Mouse (Mus musculus) lung, adult 2 months (tissue): ENCODE data around the gene Ppy. TPM values are rescaled to one million over a fixed set of nuclear protein-coding genes. Genes with fewer than 3 reads are reported as not detected.

Experiments
- DNase-seq: peaks from one replicate; pipeline ENCODE4 v3.0.0; 2022
- H3K4me1 ChIP-seq: fragments of 200-500 bp; 2 replicates; pipeline ENCODE4 v1.6.1; 2011; ENCODE audit warnings: low read length; ENCODE audit not compliant: control insufficient read depth, insufficient read depth
- H3K4me3 ChIP-seq: fragments of 200-500 bp; replicated peaks from 2 replicates; pipeline ENCODE3; 2011; ENCODE audit warnings: low read depth, mild to moderate bottlenecking, control low read depth, low read length; ENCODE audit errors: extremely low read depth
- CTCF ChIP-seq: fragments of 200-500 bp; IDR thresholded peaks from 2 replicates; pipeline ENCODE4 v1.5.1; 2011; ENCODE audit warnings: mild to moderate bottlenecking, low read length, control low read depth; ENCODE audit not compliant: insufficient read depth
- POLR2A ChIP-seq: fragments of 200-500 bp; IDR thresholded peaks from 2 replicates; pipeline ENCODE4 v1.6.1; 2011; ENCODE audit warnings: low read depth, mild to moderate bottlenecking, control low read depth, low read length, borderline replicate concordance; ENCODE audit errors: extremely low read depth
- WGBS: fragments of 180-500 bp; shearing (Covaris S2); methylation state at CpG from one replicate; pipeline ENCODE4 v1.1.7; 2018; 5-methylcytosine and 5-hydroxymethylcytosine counted together
- polyA plus RNA-seq: library from polyadenylated mRNA; depleted of rRNA; stranded (reverse); fragments of >200 nt; gene quantifications from 2 replicates; pipeline ENCODE4 v1.2.3, GENCODE M21; 2012; rRNA removed

The Ppy gene
- polyA plus RNA-seq, 1 experiment, result 9.8 TPM

DNA sequence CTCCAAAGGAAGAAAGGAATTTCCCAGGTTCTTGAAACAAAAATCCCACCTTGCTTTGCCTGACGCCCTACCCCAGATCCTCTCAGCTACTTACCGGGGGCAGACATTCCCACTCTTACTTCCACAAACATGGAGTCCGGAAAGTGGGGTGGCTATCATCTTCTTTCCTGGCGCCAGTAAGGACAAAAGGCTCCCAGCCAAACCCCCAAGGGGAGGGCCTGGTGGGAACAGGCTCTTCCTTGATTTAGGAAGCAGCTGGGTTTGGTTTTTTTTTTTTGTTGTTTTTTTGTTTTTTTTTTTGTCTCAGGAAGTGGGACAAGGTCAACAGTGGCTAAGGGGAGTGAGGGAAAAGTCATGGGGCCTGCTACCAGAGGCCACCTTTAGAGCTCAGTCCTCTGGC lies 49.6 kb downstream of the Ppy start:
- peak; percentile 32 for DNase-seq
- WGBS, result 32% methylated on average over 4 of the region's 4 CpGs
- H3K4me1 ChIP-seq, result peaks cover 11% of the 10 kb centered on the region
- H3K4me3 ChIP-seq, result peak overlapping the region; percentile 31
- TF ChIP-seq CTCF, result no peak
- no peak for TF ChIP-seq POLR2A

Other genes starting within 250 kb of the Ppy start
- 4.3 and 4.4 TPM in 2 replicates for gene Meox1, start 206.9 kb downstream of the Ppy start, polyA plus RNA-seq
- gene Sost, start 134.3 kb downstream of the Ppy start, polyA plus RNA-seq, result 2.0 and 2.2 TPM in 2 replicates
- not detected in 2 replicates for gene Cfap97d1, start 117.0 kb downstream of the Ppy start, polyA plus RNA-seq
- gene Dusp3, start 114.3 kb downstream of the Ppy start, polyA plus RNA-seq, result 176 and 296 TPM in 2 replicates
- gene Mpp3, start 72.9 kb downstream of the Ppy start, polyA plus RNA-seq, result 2.4 and 4.0 TPM in 2 replicates
- 7.8 and 12.0 TPM in 2 replicates for gene Cd300lg, start 59.8 kb downstream of the Ppy start, polyA plus RNA-seq
- gene Mpp2, start 12.8 kb downstream of the Ppy start, polyA plus RNA-seq, result 12.8 and 14.4 TPM in 2 replicates
- gene Pyy, start 6.5 kb upstream of the Ppy start, polyA plus RNA-seq, result 9.6 TPM in 1 of 2 replicates, not detected in the other
- gene Nags, start 44.2 kb upstream of the Ppy start, polyA plus RNA-seq, result 0.41 and 0.72 TPM in 2 replicates
- gene Tmem101, start 55.1 kb upstream of the Ppy start, polyA plus RNA-seq, result 20.5 and 26.7 TPM in 2 replicates
- 20.8 and 30.6 TPM in 2 replicates for gene Lsm12, start 84.0 kb upstream of the Ppy start, polyA plus RNA-seq
- 74.4 and 82.5 TPM in 2 replicates for gene G6pc3, start 88.3 kb upstream of the Ppy start, polyA plus RNA-seq
- gene Hdac5, start 128.8 kb upstream of the Ppy start, polyA plus RNA-seq, result 140 and 160 TPM in 2 replicates
- 0.65 and 0.68 TPM in 2 replicates for gene BC030867, start 147.6 kb upstream of the Ppy start, polyA plus RNA-seq
- gene Asb16, start 167.4 kb upstream of the Ppy start, polyA plus RNA-seq, result 0.15 and 1.8 TPM in 2 replicates
- 46.3 and 53.4 TPM in 2 replicates for gene Tmub2, start 183.6 kb upstream of the Ppy start, polyA plus RNA-seq
- 33.1 and 38.8 TPM in 2 replicates for gene Atxn7l3, start 195.3 kb upstream of the Ppy start, polyA plus RNA-seq
- gene Ubtf, start 218.4 kb upstream of the Ppy start, polyA plus RNA-seq, result 23.9 and 27.7 TPM in 2 replicates